Mouse (Mus musculus): ENCODE data around the gene Gm37240.

The Gm37240 gene

DNA sequence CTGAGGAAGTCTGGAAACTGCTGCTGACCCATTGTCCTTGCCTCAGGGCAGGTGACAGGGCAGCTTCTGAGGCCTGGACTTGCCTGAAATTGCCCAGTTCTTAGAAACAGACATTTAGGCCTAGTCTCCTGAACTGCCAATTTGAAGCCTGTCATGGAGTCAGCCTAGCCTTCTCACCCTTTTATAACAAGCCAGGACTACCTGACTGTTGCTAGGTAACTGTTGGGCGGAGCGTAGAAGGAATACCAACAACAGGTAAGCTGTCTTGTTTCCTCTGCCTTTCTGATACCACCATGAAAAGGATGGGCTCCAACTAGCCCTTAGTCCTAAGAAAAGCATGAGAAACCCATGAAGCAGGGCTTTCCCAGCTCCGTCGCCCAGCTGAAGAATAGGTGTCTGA lies 570.0 kb downstream of the Gm37240 start:
- no peak for DNase-seq

DNA sequence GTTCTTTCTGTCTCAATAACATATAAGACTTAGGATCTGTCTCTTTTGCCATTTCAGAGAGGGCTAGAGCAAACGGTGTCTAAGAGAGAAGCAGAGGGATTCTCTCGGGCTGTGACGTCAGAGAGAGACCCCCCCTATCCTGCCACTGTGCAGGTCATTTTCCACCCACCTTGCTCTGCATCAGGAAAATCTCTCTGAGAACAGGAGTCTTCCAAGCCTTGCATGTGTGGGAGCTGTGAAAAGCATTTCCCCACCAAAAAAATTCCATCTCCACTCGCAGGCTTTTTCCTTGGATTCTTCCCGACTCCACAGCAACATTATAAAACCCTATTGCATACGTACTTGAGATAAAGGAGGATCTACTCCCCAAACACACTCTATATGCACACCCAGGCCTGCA lies 572.4 kb downstream of the Gm37240 start:
- DNase-seq, result no peak

DNA sequence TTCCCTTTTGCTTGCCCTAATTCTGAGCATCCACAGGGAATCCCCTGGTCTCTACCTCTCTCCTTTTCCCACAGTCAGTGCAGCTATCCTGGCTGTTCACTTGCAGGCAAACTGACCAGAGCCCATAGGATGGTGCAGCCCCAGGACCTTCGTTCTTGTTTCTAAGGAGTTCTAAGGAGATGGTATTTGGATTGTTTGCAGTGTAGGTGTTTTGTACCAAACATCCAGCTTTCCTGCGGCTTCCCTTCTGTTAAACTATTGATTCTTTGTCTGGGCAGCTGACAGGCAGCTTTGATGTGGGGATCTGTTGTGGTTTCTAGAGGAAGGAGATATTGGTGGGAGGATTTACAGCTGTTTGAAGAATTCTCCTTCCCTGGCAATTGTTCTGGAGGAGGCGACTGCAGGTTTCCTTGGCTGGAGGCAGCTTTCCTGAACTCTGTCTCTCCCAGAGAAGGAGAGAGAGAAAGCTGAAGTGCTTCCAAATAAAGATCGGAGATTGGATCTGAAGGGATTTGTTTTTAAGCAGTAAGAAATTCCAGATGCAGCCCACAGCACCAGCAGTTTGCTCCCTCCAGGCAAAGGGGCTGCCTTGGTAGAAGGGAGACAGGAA lies 573.6 kb downstream of the Gm37240 start:
- no peak for DNase-seq

DNA sequence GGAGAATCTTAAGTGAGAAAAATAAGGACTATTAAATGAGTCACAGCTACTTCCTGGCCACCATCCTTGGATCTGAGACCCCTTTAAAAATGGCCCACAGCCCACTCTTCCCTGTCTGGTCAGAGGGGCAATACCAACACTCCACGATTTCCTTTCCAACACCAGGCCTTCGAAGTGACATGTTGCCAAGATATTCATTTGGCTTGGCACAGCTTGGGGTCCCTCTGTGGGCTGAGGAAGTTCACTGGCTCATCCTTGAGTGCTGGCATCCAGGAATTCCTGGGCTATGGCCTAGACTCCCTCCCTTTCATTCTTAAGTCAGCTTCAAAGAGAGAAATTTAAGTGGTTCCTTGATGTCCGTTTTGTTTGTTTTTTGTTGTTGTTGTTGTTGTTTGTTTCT lies 576.1 kb downstream of the Gm37240 start:
- DNase-seq, result no peak

DNA sequence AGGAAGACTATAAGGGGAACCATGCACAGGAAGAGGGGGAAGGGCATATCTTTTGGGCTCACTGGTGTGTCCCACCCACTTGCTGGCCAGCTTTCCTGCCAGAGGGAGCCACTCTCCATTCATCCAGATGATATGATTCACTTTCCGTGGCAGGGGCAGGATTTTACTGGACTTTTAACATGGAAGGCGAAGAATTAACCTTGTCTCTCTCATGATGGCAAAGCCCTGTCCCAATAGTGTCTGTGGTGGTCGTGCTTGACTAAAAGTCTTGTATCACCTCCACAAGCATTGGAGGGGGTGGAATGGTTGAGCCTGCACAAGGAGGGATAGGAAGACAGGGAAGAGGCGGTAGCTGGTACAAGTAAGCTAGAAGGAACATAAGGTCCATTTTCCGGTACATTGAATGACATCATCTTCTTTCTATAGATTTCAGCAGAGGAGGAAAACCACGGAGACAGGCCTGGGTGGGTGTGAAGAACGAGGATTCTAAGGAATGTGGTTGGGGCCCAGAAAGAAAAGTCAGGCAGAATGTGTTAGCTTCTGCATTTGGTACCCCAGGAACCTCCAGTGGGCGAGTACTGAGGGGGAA lies 576.8 kb downstream of the Gm37240 start:
- DNase-seq, result no peak

DNA sequence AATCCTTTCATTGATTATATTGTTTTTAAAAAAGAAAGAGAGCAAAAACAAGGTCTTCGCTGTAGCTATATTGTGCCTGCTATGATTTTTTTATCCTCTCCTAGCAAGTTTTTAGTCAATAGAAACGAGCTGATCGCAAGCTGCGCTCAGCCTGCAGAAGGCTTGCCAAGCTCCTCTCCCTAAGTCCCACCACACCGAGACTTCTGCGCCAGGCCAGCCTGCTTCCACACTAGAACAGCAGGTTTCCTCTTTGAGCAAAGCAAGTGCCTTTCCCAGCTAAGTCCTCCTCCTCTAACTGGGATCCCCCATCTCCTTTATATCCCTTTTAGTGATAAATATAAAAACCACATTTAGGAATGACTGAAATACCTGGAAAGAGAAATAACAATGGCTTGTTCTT lies 578.1 kb downstream of the Gm37240 start:
- no peak for DNase-seq

DNA sequence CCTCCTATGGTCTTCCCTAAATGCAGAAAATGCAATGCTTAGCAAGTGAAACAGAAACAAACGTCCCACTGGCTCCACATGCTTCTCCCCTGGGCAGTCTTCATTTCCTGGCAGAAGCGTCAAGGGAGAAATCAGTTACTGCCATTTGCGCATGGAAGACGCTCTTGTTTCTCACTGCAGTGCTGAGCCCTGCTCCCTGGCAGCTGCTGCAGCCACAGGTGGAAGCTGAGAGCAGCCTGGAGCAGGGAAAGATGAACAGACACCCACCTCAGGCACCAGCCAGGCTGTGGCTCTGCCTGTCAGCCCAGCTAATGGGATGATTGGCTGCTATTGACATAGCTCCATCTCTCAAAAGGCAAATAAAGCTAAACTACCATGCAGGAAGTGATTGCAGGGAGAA lies 578.6 kb downstream of the Gm37240 start:
- no peak for DNase-seq

DNA sequence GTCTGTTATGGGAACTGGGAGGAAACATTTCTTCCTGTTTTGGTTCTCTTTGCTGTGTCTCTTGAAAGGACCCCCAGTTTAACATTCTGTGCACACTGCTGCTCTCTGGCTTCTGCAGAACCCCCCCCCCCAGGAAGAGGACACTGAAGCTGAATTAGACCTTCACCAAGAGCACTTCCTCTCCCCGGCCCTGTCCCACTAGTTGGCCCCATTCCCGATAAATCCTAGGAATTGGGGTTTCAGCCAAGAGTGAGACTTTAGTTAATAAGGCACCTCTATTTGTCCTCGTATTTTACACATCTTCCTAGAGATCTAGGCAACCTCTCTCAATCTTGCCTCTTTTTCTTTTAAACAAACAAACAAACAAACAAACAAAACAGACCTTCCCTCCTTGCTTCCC lies 585.5 kb downstream of the Gm37240 start:
- no peak for DNase-seq

DNA sequence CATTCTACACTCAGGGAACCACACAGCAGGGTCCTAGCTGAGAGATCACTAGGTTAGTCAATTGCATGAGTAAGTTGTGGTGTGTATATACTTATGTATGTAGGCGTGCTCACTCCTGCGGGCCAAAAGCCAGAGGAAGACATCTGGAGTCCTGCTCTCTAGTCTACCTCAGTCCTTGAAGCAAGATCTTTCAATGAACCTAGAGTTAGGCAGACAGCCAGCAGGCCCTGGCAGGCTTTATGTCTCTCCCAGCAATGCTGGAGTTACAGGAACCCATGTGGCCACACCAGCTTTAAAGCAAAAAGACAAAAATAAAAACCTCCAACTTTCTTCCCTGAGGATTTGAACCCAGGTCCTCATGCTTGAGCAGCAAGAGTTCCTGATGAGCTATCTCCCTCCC lies 586.0 kb downstream of the Gm37240 start:
- DNase-seq, result no peak

DNA sequence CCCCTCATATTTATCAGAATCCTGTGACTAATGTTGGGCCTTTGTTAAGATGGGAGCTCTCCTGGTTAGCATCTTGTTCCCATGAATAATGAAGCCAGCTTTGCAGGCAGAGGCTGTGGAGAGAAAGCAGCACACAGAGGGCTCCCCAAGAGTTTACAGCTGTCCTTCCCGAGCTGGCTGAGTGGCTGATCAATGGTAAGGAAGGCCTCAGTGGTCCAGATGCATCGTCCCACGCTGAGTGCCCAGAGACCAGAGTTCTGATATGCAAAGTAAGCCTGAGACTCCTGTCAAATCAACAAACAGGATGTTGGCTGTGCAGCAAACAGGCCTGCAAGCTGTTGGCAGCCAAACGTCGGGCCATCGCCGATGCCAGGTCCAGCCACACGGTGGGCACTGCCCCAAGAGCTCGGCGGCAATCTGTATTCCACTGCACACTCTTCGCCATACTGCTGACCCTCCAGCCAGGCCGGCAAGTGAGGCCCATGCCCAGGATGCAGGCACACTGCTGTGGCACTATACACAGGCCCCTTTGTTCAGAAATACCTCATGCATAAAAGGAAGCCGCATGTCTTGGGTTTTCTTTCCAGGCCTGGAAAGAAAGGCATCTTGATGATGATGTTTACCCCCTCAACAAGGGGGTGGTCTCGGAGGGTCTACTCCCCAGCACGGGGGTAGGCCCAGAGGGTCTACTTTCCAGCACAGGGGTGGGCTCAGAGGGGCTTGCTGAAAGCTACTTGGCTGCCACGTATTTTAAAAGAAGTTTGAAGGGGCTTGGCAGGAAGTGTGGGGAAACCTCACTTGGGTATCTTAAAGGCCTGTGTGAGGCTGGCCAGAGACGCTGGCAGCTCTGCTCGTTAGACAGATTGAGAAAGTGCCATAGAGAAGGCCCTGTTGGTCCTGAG lies 587.4 kb downstream of the Gm37240 start:
- DNase-seq, result no peak

DNA sequence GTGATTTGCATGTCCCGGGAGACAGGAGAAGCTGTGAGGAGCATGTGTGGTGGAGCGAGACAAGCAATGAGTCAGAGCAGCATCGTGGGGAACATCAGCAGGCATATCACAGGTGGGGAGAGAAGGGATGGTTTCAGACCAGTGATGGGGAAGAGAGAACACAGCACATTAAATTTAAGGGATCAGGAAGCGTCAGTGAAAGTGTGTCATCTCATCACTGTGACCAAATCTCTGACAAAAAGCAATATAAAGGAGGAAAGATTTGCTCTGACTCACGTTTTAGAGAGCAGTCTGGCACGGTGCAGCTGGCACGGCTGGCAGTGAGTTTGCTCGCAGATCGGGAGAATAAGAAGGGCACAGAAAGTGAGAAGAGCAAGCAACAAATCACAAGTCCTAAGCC lies 592.1 kb downstream of the Gm37240 start:
- DNase-seq, result no peak

DNA sequence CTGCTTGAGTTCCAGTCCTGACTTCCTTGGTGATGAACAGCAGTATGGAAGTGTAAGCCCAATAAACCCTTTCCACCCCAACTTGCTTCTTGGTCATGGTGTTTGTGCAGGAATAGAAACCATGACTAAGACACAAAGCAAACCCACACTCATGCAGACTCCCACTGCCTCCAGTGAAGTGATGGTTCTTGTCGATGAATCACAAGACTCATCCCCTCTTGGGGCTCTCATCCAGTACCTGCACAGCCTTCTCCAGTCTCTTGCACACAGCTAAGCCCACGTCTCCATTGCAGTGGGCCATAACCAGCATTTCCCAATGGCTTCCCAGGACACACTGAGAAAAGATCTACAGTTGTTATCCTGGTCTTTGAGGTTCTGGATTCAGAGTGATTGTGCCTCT lies 599.7 kb downstream of the Gm37240 start:
- no peak for DNase-seq

DNA sequence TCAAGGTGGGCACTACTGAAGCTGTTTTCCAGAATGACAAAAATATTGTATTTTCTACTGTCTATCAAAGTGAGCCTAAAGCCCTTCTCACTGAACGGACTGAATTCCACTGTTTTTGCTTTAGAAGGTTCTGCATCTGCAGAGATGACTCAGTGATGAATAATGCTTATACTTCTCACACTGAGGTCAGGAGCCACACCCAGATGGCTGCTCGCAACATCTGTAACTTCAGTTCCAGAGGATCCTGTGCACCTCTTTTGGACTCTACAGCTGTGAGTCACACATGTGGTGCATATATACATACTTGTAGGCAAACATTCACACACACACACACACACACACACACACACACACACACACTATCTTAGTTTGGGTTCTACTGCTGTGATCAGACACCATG lies 602.8 kb downstream of the Gm37240 start:
- DNase-seq, result no peak

DNA sequence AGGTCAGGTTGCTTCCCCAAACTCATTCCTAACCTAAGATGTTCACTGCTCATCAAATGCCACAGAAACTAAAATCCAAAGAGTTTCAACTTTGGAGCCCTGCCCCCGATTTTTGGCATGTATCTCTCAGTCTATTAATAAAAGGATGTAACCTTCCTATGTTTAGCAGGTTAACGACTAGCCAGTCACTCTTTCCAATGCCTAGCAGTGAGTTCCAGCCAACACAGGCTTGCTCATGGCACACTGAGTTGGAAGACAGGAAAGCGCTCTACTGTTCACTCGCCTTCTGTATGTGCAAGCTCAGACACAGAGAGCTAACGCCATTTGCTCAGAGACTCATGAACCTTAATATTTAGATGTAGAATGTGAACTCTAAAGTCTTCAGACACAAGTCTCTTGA lies 604.5 kb downstream of the Gm37240 start:
- DNase-seq, result no peak

DNA sequence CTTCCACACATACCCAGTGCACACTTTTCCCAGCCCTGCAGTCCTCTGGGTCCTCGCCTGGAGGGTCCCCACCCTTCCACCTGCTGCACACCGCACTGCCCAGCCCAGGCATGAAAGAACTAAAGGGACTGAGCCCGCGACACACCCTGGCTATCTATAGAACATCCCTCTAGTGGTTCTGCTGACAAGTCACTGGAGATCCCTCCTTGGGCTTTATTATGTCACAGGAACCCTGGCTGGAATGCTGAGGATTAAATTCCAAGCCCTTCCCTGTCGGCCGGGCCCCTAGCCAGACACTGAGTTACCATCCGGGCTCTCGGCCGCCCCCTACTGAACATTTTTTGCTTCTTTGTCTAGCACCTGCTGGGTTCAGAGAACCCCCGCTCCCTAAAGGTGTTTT lies 612.2 kb downstream of the Gm37240 start:
- peak; percentile 34 for DNase-seq

DNA sequence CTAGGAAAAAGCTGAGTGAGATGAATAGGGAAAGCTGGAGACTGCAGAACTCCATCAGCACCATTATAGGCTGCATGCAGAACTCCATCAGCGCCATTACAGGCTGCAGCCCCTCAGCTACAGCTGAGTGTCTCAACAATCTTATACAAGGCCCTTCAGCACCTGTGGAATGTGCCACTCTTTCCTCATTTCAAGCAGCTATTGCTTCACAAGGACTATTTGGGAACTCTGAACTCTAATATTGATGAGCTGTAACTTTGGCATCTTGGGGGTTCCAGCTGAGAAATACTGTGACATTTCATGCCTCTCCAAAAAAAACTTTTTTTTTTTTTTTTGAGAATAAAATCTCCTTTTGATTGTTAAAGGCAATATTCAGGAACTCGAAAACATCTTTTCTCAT lies 615.8 kb downstream of the Gm37240 start:
- DNase-seq, result no peak

DNA sequence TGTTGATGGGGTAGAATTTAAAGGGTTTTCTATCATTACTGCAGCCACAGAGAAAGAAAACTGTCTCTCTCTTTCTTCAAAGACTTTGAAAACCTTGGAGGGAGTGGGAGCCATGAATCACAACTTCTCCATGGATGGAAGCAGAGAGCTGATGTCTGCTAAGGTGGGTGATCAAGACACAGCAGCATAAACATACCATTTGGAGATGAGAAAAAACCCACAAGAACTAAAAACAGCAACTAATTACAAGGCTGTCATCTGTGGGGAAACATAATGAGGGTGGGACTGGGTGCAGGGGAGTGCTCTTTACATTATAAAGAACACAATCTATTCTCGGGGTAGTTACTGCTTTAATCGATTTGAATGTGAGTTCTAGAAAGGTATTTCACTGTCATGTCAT lies 622.4 kb downstream of the Gm37240 start:
- DNase-seq, result no peak

DNA sequence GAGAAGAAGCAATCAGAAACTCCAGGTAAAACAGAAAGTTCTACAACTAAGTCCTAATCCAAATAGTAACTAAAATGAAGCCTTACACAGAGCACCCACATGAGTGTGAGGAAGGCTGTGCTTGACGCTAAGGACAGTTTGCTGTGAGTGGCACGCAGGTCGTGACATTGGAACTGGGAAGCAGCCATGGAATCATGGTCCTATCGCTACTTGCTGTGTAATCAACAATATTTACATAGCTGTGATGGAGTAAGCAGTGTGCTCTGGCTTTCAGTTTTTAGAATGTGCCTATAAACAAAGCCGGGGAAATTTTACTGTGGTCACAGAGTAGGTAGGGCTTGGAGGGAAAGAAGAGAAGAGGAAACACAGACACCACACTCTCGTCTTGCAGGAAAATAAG lies 622.8 kb downstream of the Gm37240 start:
- no peak for DNase-seq

DNA sequence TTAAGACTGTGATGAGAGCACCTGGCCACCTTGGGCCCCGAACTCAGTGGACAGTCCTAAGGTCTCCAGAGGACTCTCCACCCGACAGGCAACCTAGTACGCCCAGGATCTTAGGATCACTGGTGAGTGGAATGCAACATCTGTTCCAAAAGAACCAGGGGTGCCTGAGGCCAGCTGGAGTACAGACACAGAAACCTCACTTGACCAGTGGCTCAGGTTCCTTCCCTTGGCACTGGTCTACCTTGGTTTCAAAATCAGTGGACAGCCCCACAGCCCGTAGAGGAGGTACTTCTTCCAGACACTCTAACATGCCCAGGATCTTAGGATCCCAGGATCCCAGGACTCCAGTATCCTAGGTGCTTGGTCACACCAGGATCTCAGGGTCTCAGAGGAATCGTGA lies 632.8 kb downstream of the Gm37240 start:
- no peak for DNase-seq

DNA sequence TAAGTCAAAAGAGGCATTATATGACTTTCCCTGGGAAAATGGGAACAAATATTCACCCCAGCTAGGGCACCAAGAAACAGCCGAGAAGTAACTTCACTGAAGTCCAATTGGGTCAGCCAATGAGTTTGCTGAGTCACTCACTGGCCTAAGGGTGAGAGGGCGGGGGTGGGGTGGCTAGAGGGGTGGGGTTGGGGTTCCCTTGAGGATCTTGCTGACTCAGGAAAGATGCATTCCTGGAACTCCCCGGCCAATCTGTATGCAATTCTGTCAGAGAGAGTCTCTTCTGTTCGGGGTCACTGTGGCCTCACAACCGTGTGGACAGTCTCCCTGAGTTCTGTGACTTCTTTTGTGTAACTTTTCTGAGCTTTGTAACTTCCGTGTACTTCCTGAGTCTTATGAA lies 635.7 kb downstream of the Gm37240 start:
- no peak for DNase-seq

DNA sequence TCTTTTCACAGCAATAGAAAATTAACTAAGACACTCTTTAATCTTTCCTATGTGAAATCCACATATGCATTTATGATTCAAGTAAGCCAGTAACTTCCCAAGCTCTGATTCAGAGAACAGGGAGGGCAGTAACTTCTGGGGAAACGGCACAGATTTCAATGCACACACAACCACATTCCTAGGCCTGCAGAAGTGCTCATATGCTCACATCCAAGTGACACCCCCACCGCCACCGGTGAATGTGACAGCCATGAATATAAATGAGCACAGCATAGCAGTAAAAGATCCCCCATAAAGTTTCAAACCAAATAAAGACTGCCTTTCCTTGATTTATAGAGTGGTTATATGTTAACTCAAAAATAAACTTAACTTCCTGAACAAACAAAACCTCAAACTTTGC lies 641.2 kb downstream of the Gm37240 start:
- no peak for DNase-seq

DNA sequence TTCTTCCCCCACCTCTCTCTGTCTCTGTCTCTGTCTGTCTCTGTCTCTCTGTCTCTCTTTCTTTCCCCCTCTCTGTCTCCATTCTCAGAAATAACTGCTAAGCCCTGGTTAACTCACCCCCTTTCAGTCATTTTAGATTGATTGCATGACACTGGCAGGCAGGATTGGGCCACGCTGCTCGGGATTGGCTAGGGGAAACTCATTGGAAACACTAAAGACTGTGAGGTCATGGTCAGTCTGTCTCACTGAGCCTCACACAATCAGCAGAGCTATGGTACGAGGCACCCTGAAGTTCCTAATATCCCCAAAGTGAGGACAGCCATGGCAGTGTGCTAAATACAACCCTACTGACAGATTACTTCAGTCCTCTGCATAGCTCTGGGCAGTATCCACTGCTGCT lies 650.8 kb downstream of the Gm37240 start:
- no peak for DNase-seq

DNA sequence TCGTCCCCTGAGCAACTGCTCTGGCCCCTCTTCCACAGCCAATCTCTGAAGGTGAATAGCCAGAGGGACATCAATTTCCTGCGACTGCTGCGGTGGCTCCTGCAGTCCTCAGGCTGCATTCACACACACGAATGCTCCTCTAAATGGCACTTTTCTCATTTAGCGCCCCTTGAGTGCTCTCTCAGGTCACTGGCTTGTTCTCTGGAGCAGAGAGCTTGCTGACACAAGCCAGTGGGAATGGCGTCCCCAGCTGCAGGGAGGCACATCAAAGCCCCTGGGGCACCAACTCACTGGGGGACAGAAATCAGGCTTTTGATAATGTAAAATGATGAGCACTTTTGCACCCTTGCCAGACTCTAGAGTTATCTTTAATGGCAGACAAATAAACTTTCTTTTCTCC lies 654.5 kb downstream of the Gm37240 start:
- DNase-seq, result no peak

DNA sequence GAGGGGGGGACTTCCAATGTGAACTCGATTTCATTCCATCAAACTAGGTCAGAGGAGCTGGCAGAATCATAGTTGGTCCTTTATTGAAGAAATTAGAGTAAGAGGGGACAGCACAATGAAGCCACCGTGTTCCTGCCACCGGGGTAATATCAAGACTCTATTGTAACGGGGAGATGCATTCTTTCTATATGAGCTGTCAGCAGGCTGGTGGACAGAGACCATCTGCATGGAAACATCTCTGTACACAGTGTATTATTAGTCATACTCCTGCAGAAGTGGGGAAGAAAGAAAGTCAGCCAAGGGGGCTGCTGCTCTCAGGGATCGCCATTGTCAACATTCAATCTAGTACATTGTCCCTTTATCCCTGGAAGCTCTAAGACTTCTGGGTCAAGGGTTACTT lies 665.3 kb downstream of the Gm37240 start:
- no peak for DNase-seq
